Mouse (Mus musculus) thymus, postnatal 14 days (tissue): ENCODE data around the gene Wdr5b.

Experiments
- DNase-seq: peaks from one replicate; pipeline ENCODE4 v3.0.0; 2021

Gene Wdr5b

GRCm38 (mm10) chr16:36071450-36072379 lies 30.7 kb downstream of the Wdr5b start, which contains the start of the genes Fam162a and Ccdc58:
Gene Fam162a (minus strand): TSS chr16:36071594.
Gene Ccdc58 (plus strand): TSS chr16:36071685.
- DNase-seq = peak; percentile 94

DNA sequence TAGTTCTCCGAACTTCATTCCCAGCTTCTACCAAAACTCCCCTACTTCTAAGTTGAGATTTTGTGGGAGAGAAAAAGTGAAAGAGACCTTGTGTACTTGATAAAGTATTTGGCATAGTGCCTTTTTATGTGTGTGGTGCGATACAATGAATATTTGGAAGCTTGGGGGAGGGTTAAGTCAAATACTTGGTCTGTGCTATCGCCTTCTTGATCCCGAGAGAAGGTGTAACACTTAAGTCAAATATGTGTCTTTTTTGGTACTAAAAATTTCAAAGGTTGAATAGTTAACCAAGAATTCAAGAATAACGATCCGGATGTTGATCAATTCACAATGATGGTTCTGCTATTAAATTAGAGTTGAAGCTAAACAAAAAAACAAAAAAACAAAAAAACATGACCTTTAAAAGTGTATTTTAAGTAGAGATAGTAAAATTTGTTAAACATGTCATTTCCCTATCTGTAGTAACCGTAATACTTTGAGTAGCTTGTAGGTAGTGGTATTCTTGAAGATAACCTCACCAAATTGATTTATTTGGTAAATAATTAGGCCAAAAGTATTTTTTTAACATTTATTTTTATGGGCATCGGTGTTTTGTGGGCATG lies 31.5 kb downstream of the Wdr5b start:
- DNase-seq = no peak

- DNase-seq = no peak
These were observed 33.8 kb downstream of the Wdr5b start for GRCm38 (mm10) chr16:36074772-36075171.

DNA sequence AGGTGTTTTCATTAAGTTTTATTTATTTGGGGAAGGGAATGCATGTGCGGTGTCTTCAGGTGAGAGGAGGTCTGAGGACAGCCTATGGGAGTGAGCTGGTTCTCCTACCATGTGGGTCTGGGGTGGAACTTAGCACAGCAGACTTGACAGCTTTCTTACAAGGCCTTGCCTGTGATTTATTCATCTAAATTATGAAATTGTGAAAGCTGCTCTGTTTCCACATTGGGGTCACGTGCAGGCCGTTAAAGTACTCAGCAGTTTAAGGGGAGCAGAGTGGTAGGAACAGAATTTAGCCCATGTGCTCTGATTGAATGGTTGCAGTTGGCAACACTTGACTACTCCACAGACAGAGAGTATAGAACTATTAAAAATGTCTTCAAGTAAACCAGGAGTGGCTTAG lies 38.9 kb downstream of the Wdr5b start:
- DNase-seq = no peak

GRCm38 (mm10) chr16:36087846-36088245 lies 46.9 kb downstream of the Wdr5b start:
- DNase-seq = no peak

DNA sequence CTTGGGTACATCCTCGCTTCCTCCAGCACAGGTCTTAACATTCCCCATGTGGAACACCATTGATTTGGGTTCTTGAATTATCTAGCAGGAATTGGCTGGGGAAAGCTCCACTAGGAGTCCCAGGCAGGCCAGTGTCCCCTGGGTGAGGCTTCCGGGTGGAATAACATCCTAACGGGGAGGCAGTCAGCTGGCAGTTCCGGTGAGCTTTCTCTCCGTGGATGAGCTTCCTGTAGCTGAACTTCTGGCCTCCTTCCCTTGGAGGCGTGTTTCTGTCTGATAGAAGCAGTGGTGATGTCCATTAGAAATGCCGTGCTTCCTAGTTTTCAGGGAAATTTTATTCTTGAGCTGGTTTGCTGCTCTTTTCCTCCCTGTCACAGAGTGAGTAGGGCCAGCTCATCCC lies 48.1 kb downstream of the Wdr5b start:
- no peak for DNase-seq

DNA sequence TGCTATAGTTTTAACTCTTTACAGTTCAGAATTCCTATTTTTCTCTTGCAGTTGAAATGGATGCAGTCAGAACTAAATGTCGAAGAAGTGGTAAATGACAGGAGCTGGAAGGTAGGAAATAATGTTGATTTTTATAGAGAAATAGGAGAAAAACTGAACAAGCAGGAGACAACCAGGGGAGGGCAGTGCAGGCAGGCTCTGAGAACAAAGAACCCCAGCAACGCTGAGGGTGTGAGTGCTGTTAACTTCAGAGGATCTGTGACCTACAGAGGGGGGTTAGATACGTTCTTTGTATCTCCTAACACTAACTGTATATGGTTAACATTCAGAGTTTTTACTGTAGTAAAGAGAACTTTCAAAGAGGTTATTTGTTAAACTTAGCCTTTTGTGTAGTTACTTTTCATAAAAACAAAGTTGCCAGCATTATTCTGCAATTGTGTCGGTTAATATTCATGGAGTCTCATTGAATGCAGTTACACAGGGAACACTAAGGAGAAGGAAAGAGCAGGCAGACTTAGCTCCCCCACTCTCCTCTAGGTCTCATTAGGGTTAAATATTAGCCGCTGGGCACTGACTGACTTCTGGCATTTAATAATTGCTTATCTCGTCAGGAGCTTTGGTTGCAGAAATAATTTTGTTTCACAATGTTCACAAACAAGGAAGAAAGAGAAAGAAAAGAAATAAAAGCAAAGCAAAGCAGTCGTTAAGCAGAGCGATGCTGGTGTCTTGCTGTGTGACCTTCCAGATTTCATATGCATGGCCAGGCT lies 49.0 kb downstream of the Wdr5b start:
- DNase-seq = no peak

- no peak for DNase-seq
These were observed 50.0 kb downstream of the Wdr5b start for GRCm38 (mm10) chr16:36090785-36091509.
